ENCODE assay signal across 12 mouse cellular contexts in genomic region chr17:27549234-27549633, GRCm38 (mm10). TPM values are rescaled to one million over a fixed set of nuclear protein-coding genes. Genes with fewer than 3 reads are reported as not detected.
DNase-seq lines count a peak whose midpoint lies in the region; ATAC-seq and TF ChIP-seq lines count a peak whose summit lies in the region.
"Had no signal": no experiment of that assay in that cellular context is flagged by ENCODE, and none has a peak within 500 bp of the region (broad histone marks: within the 10 kb centered on the region; RNA-seq: fewer than 3 reads in every experiment).

No protein-coding gene starts in this region.

- H3K27me3 ChIP-seq in kidney, embryonic 15.5 days = no peaks in the 10 kb centered on the region
- no peaks in the 10 kb centered on the region for H3K27me3 ChIP-seq in forebrain, embryonic 13.5 days
- no peaks in the 10 kb centered on the region for H3K27me3 ChIP-seq in myocyte (ENCODE audit: control insufficient read depth, insufficient read depth, insufficient read length)

- 48% methylated on average over 8 of the region's 8 CpGs for WGBS in kidney, embryonic 15.5 days
- 37% methylated on average over 8 of the region's 8 CpGs for WGBS in forebrain, embryonic 13.5 days

- 0 out of 2 replicates have a peak overlapping the region, but pooled peaks have one; percentile 3 for H3K27ac ChIP-seq in kidney, embryonic 15.5 days
- 0 out of 2 replicates have a peak overlapping the region, but pooled peaks have one; percentile 19 for H3K27ac ChIP-seq in forebrain, embryonic 13.5 days

- no peak for ATAC-seq in kidney, embryonic 15.5 days (replicated peaks; ENCODE audit: low FRiP score)
- ATAC-seq in forebrain, embryonic 13.5 days = no peak

- H3K4me2 ChIP-seq in kidney, embryonic 15.5 days = no peak overlapping the region
- no peak overlapping the region for H3K4me2 ChIP-seq in forebrain, embryonic 13.5 days
- peak overlapping the region; percentile 1 for H3K4me2 ChIP-seq in myocyte (ENCODE audit: low read depth)

- no peaks in the 10 kb centered on the region for H3K9me3 ChIP-seq in kidney, embryonic 15.5 days (replicated peaks)
- no peaks in the 10 kb centered on the region for H3K9me3 ChIP-seq in forebrain, embryonic 13.5 days (replicated peaks)

- H3K4me1 ChIP-seq in kidney, embryonic 15.5 days = peaks cover 19% of the 10 kb centered on the region
- peaks cover 14% of the 10 kb centered on the region for H3K4me1 ChIP-seq in forebrain, embryonic 13.5 days

- peak; percentile 50 for DNase-seq in cerebellum, adult 9-11 months
- DNase-seq in cerebellum, postnatal 36 days = no peak
- DNase-seq in kidney, postnatal 4 days = no peak
- no peak for DNase-seq in ovary, postnatal 36 days (ENCODE audit: low spot score)
- no peak for DNase-seq in gastrocnemius, adult 8-10 months (ENCODE audit: low spot score in 2 of 2)
- DNase-seq: B cell, adult 2 months; kidney, adult 9 months; thymus, postnatal 4 days had no signal

- no peak overlapping the region for H3K9ac ChIP-seq in kidney, embryonic 15.5 days
- peak overlapping the region; percentile 30 for H3K9ac ChIP-seq in forebrain, embryonic 13.5 days

- H3K36me3 ChIP-seq in kidney, embryonic 15.5 days = no peaks in the 10 kb centered on the region
- no peaks in the 10 kb centered on the region for H3K36me3 ChIP-seq in forebrain, embryonic 13.5 days (ENCODE audit: poor library complexity, severe bottlenecking)
- H3K36me3 ChIP-seq in myocyte (ENCODE audit: control insufficient read depth, insufficient read depth) = no peaks in the 10 kb centered on the region

- no peak overlapping the region for H3K4me3 ChIP-seq in kidney, embryonic 15.5 days (replicated peaks)
- no peak overlapping the region for H3K4me3 ChIP-seq in forebrain, embryonic 13.5 days
- H3K4me3 ChIP-seq in myocyte = no peak overlapping the region

- TF ChIP-seq POLR2A in myocyte (IDR thresholded peaks at IDR 0.05; ENCODE audit: insufficient read length, low read depth) = no peak

- no peaks in the 10 kb centered on the region for H3K79me2 ChIP-seq in myocyte (ENCODE audit: control insufficient read depth, insufficient read depth)

- H3ac ChIP-seq in myocyte (ENCODE audit: control insufficient read depth, insufficient read length) = no peak overlapping the region

TF ChIP-seq in myocyte, 11 proteins besides CTCF, POLR2A, EP300 and RAD21:
- TF ChIP-seq SRF (IDR thresholded peaks at IDR 0.05; ENCODE audit: control insufficient read depth, insufficient read length, low read depth) (no peak), MAX (IDR thresholded peaks at IDR 0.05; ENCODE audit: low read depth) (no peak), REST (IDR thresholded peaks at IDR 0.05; ENCODE audit: insufficient read depth, insufficient read length) (no peak), MYOG (IDR thresholded peaks at IDR 0.05; ENCODE audit: control insufficient read depth in 1 of 3, insufficient read depth in 1 of 3, insufficient read length in 2 of 3, low read depth in 2 of 3) (no peak), TCF3 (IDR thresholded peaks at IDR 0.05; ENCODE audit: insufficient read length, low read depth) (no peak), MYOD1 (IDR thresholded peaks at IDR 0.05; ENCODE audit: control insufficient read depth in 1 of 3, insufficient read length in 2 of 3, low read depth in 2 of 3) (no peak), E2F4 (IDR thresholded peaks at IDR 0.05; ENCODE audit: insufficient read depth) (no peak), CEBPB (IDR thresholded peaks at IDR 0.05; ENCODE audit: insufficient read depth, poor library complexity, severe bottlenecking) (no peak), POLR2AphosphoS2 (IDR thresholded peaks at IDR 0.05; ENCODE audit: insufficient read length, low read depth) (no peak), USF1 (IDR thresholded peaks at IDR 0.05; ENCODE audit: low read depth) (no peak), TCF12 (IDR thresholded peaks at IDR 0.05; ENCODE audit: insufficient read depth, poor library complexity, severe bottlenecking) (no peak)
TF ChIP-seq in myocyte: peak in this region for 0.

RNA-seq across cellular contexts. Expression of gene Hmga1, which starts 7.1 kb away (rescaled TPM):
- polyA plus RNA-seq in kidney, embryonic 15.5 days (2015; fragmentation: Nextera tagmentation; extraction: Ambion mirVana) = 250 and 269 TPM in 2 replicates
- polyA plus RNA-seq in forebrain, embryonic 13.5 days (2015; fragmentation: Nextera tagmentation; extraction: Ambion mirVana) = 147 and 165 TPM in 2 replicates
- polyA plus RNA-seq in myocyte (2012; fragmentation: generic; extraction: Trizol) = 60.9 TPM
- 10 to 100 TPM; 27.6 to 34.9 (median 31.9) TPM for total RNA-seq in gastrocnemius, adult 8-10 months (2022)

RNA-seq across cellular contexts. Expression of gene AI413582, which starts 16.3 kb away (rescaled TPM):
- polyA plus RNA-seq in kidney, embryonic 15.5 days (2015; fragmentation: Nextera tagmentation; extraction: Ambion mirVana) = 14.1 and 17.3 TPM in 2 replicates
- polyA plus RNA-seq in forebrain, embryonic 13.5 days (2015; fragmentation: Nextera tagmentation; extraction: Ambion mirVana) = 22.2 and 25.2 TPM in 2 replicates
- 46.0 TPM for polyA plus RNA-seq in myocyte (2012; fragmentation: generic; extraction: Trizol)
- 1 to 10 TPM; 1.7 to 3.9 (median 2.8) TPM for total RNA-seq in gastrocnemius, adult 8-10 months (2022)

RNA-seq across cellular contexts. Expression of gene Grm4, which starts 28.0 kb away (rescaled TPM):
- 1.0 and 1.2 TPM in 2 replicates for polyA plus RNA-seq in kidney, embryonic 15.5 days (2015; fragmentation: Nextera tagmentation; extraction: Ambion mirVana)
- 2.2 and 2.4 TPM in 2 replicates for polyA plus RNA-seq in forebrain, embryonic 13.5 days (2015; fragmentation: Nextera tagmentation; extraction: Ambion mirVana)
- polyA plus RNA-seq in myocyte (2012; fragmentation: generic; extraction: Trizol) = not detected
- total RNA-seq in gastrocnemius, adult 8-10 months (2022) = under 1 TPM in 1 of 4 experiments, not detected in 3; 0.11 TPM
- polyA plus RNA-seq: liver, embryonic 16.5 days had no signal
